Mouse (Mus musculus): Measurements from ENCODE around the gene Med12l.

Gene Med12l

DNA sequence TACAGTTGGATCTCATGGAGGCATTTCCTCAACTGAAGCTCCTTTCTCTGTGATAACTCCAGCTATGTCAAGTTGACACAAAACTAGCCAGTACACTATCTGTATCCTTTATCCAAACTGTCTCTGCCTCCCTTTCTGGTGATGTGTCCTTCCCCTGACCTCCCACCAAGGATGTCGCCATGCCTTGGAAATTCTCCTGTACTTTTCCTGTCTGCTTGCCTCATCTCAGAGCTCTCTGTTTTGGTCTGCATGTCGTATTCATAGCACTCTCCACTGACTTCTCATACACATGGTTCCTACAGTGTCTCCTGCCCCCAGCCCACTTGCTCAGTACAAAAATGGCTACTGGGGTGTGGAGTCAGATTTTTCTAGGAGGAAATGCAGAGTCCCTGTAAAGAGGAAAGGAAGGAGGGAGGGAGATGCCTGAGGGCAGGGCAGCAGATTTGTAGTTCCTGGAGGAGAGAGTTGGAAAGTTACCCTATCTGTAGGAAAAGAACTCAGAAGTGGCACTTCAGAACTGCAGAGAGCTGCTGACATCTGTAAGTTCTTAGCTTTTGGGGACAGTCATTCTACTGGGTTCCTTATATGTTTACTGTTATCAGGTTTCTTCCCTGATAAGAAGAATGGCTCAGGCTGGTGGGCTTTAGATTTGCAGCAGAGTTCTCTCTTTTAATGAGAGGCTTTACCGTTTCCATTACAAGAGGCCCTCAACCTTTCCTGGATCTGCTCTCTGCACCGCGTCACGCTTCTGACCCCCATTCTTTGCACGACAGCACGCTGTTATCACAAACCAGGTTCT, 136.1 kb downstream of the Med12l start:
- no peak for DNase-seq

DNA sequence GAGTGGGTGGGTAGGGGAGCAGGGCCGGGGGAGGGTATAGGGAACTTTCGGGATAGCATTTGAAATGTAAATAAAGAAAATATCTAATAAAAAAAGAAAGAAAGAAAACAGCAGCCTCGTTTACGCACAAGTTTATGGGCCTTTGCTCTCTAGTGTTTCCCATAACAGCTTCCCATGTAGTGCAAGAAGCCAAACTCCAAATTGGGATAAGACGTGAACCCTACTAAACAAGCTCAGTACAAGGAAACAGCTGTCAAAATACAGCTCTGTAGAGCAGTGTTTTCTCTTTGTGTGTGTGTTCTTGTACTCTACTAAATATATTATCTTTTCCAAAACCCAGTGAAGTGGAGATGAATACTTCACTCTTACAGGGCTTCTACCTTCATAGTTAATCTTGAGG, 139.6 kb downstream of the Med12l start:
- no peak for DNase-seq

DNA sequence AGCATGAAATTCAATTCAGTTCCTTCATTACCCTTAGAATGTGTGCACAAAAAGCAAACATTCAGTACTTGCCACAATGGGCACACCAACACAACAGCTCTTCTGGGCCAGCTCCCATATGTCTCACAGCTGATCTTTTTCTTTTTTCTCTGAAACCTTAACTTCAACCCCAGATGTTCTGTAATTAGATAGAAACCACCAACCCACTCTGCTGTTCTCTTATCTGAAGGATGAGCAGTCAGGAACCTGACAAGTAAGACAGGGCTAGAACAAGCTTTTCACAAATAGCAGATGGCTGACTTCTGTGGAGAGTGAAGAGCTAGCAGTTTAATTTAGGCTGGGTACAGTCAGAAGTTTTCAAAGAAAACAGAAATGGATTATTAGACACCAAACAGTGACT, 144.0 kb downstream of the Med12l start:
- DNase-seq: no peak

DNA sequence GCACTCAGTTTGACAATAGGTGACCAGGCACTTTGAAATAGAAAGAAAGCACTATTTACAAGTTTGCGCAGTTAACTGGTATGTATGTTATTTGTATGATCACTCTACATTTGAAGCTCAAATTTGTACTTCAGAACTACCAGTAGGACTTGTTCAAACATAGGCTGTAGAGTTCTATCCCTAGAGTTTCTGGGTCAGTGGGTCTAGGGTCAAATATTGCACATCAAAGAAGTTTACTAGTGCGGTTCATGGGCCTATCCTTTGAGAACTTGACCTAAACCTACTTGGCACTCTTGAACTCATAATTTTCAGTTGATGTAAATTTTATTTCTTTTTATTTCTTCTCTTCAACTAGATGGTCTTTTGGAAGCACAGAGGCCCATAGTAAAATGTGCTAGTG, 145.0 kb downstream of the Med12l start:
- no peak for DNase-seq

DNA sequence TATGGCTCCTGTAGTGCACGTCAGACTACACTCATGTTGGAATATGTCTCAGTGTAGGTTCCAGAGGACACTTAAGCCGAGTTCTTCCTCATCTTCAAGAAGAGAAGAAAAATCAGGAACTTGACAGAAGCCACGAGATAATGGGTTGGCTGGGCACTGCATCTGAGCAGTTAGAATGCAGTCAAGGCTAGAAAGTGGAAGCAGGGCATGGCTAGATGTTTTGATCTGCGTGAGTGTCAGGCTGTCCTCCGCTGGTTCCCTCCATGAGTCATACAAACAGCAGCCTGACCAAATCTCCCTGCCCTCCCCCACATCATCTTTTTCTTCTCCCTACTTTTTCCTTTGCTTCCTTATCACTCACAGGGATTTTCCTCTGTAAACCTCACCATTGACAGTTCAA, 147.8 kb downstream of the Med12l start, which contains the start of gene P2ry14:
P2ry14 (minus strand) TSS at position 195 of the 400 bp plus-strand sequence.
- no peak for DNase-seq

DNA sequence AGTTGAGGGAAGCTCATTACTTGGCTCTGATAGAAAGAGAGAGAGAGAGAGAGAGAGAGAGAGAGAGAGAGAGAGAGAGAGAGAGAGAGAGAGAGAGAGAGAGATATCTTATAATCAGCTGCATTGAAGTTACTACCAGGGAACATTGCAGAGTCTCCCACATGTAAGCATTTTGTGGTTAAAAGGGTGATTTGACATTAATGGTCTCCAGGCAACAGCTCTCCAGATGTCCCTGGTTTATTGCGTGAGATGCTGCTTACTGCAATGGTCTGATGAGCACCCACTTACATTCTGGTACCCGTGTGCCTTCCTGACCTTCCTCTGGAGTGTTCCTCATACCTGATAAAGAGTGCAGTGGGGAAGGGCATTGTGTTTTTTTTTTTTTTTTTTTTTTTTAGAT, 149.3 kb downstream of the Med12l start:
- DNase-seq: no peak

DNA sequence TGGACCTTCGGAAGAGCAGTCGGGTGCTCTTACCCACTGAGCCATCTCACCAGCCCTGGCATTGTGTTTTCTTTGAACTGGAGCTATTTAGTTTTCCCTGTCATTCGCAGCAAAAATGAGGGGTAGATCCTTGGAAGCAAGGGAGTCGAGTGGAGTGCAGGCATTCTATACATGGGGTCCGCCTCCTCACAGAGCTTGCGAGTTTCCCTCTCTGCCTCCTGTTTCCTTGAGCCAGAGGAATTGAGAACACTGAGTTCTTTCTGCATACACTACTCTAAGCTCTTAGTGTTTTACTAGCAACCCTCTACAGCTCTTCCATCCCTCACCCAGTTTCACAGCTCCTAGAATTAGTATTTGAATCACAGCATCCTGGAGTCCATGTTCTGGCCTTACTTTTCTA, 149.8 kb downstream of the Med12l start:
- DNase-seq: no peak

DNA sequence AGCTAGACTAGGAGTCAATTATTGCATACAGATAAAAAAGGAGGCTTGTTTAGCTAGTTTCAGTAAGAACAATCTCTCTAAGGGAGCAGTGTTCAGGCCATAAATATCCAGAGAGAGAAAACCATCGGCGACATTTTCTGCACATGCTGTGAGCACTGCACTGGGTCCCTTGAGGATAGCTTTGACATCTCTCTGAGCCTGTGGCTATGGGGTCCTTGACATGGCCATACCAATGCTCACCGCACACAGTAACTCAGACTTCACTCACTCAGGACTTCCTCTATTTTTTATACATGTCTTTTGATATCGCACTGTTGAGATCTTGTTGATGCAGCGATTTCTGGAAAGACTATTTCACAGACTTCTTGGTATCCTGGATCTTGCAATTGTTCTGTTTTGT, 151.4 kb downstream of the Med12l start:
- DNase-seq: no peak

DNA sequence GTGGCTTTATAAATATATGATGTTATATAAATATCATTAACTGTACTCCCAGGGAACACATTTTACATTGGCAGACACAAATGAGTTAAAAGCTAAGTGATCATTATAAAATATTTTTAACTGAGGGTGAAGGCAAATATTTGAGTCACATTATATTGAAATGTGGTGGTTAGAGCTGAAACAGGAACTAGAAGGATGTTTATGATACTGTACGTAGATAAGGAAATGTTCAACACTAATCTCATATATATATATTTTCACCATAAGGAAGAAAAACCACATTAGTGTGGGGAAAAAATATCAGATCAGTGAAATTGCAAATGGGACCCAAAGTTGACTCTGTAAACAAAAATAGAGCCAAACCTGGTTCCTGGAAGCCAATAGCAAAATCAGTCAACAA, 154.8 kb downstream of the Med12l start:
- DNase-seq: no peak

DNA sequence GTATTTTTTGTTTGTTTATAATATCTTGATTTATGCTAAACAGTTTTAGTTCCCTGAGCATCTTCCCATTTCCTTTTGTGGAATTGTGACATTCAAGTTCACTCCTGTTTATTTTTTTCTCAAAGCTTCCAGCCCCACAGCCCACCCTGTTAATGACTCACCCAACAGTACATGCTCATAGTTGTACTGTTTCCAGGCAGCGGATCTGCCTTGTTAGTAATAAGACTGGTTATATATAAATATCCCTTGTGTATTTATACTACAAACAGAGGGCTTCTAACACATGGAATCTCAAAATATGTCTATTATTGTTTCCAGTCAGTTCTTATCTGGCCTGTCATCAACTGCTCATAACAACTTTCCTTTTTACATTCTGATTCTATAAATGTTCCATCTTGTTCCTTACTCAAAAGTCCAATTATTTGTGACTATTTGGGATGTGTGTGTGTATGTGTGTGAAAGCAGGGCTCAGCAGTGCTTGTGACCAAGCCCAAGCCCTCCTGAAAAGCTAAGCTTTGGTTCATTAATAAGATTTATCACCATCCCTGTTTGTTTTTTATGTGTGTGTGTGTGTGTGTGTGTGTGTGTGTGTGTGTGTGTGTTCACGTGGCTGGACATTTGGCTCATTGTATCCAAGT, 161.9 kb downstream of the Med12l start:
- no peak for DNase-seq

DNA sequence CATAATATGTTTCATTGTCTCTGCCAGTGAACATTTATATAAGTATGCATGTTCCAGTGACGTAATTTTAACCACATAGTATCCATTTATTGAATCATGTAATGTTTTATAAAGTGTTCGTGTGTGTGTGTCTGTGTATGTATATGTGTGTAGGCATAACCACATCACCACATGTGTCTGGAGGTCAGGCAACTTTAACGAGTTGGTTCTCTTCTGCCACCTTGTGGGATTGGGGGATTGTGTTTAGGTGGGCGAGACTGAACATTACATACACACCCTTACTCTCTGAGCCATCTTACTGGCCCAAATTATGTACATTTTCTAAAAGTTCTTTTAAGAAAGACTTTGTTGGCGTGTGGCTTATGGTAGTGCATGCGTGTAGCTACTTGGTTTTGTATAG, 162.9 kb downstream of the Med12l start:
- DNase-seq: no peak

DNA sequence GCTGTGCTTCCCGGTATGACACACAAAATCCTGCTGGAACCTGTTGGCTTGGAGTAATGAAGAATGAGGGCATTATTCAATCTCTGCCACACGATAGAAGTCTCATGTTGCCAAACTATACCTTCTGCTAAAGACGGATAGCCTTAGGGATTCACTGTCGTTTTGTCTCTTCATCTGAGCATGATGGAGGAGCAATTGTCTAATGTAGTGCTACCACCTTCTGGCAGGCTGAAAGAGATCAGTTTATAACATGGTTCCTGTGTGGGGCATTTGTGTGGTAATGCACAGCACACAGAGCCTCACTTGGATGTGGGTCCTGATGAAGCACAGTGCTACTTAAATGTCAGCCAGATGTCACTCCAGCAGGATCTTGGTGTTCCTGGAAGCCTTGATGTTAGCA, 163.6 kb downstream of the Med12l start:
- DNase-seq: no peak

DNA sequence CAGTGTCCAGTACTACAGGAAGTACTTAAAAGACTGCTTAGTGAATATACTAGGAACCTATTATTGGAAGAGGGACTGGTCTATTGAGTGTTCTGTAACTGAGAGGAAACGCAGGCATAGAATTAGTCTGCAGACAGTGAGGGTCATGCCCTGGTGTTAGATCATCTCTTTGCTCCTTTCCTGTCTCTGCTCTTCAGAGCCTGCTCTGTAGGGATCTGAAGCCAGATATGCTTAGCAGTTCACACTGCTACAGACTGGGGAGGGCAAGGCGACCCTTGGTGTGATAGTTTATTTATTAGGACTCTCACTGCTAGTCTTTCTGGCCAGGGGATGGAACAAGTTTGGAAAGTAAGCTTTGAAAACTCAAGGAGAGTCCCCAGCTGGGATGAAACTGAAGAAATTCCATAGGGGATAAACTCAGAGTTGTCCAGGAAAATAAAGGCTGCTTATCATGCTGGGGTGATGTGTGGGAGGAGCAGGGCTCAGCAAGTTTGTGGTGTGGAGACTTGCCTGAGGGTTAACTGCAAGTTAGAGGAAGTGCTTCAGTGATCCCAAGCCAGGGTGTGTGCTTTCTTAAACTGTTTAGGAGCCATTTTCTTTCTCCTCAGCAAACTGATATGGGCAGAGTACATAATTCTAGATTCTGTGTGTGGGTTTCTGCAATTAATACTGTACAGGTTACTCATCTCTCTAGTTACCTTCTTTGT, 164.4 kb downstream of the Med12l start:
- no peak for DNase-seq

DNA sequence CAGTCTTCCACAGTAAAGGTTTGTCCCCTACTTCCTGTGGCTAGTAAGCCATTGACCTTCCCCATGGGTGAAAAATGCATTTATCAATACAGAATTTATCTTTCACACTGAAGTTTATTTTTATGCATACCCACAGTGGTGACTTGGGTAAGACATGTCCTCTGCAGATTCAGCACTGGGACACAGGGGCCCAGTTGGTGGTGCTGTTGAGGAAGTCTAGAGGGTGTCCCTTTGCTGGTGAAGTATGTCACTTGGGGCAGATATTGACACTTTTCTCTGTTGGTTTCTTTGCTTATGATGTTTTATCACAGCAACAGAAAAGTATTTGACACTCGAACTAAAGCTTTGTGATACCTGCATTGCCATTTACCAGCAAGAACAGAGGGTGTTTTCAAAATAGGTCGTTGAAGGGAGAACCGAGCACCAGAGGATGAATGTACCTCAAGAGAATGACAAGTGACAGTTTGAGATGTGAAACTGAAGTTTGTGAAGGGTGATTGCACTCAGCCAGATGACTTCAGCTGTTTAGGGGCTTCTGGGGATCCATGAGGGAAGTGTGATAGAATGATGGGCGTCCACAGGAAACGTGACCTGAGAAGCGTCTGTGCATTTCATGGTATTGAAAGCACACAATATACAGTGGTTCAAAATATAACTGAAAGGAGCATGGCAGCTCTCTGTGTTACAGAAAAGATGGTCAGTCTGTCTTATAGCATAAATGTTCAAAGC, 169.0 kb downstream of the Med12l start:
- DNase-seq: no peak

DNA sequence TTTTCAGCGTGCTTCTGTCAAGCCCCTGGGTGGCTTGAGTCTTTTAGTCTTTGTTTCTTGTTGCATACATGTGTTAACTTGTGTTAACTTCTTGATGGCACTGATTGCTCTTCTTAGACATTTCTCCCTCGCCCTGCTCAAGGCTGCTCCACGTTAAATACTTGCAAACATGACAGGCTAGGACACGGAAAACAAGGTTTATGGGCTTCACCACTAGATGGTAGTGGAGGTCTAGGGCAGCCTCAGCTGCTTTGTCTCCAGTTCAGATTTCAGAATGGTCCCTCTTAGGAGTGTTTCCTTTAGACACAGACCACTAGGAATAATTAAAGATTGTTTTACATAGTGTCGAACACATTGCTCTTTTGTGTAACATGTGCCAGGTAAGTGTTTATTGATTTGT, 169.6 kb downstream of the Med12l start:
- no peak for DNase-seq

DNA sequence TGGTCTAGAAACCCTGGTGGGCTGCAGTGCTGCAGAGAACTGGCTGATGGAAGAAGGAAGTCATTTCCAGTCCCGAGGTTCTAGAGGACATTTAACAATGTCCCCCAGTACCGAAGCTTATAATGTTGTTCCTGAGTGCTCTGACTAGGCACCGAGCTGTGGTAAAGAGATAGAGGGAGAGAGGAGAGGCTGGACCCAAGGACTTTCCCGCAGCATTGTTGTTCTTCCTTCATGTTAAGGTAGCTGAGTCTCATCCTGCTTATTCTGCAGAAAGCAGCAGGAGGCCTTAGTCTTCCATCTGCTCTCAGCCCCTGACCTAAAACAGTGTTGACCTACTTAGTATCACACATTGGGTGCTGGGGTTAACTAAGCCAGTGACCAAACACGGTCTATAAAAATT, 171.2 kb downstream of the Med12l start:
- no peak for DNase-seq

DNA sequence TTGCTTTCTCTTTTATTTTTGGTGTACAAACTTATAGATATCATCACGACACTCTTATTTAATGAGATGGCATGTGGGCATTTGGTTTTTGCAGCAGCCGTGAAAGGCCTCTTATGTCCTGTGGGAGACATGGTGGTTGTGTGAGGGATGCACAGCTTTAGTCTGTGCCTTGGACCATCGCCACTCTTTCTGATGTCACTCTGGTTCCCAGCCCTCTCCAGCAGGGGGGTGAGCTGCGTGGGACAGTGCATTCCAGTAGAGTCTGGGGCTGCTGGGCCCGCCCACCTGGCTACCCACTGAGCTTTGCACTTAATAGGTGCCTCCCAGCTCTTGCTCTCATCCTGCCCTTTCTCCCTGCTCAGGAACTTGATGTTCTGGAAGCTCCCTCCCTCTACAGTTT, 175.5 kb downstream of the Med12l start:
- DNase-seq: no peak

DNA sequence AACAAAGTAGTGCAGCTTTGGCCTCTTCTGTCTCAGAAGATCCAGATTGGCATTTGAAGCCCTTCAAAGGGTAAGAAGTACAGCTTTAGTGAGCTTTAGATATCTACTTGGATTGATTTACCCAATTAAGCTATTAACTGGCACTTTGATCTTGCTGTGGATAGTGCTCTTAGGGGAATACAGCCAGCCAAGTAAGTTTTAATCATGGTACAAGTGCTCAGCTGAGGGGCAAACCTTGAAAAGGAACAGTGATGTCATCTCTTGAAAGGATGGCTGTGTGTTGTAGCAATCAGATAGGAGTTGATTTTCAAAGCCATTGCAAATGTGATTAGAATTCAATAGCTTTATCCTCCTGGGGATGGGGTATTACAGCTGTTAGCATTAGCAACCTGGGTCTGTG, 176.5 kb downstream of the Med12l start:
- DNase-seq: no peak

DNA sequence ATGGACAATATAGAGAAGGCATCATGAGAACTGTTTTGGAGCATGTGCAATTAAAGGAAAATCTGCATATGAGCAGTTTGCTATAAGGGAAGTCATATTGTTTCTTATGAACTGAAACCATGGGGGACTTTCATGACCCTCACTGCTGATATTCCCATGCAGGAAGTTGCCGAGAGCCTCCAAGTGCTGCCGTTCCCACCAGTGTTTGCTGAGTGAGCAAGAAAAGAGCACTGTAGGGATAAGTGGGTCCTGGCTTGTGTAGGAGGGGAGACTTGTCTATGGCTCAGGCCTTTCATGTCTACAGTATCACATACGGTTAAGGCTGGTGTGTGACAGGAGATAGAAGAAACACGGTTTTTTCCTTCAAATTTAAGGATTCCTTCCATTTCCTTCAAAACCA, 180.0 kb downstream of the Med12l start:
- DNase-seq: no peak

DNA sequence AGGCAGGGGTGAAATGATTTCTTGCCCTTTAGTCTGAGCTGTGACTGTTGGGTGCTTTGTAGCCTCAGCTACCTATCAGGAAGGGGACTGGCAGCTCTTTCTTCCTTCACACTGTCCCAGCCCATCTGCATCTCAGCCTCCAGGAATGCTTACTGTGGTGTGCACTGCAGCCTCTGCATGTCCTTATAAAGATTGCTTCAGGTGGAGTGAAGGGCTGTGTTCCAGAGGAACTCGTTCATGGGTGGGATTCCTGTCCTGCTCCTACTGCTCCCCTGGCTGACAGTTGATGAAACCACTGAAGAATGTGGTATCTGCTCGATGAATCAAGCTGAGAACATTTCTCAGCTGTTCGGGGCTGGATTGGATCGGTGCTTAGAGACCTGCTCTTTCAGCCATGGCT, 181.7 kb downstream of the Med12l start:
- DNase-seq: no peak

DNA sequence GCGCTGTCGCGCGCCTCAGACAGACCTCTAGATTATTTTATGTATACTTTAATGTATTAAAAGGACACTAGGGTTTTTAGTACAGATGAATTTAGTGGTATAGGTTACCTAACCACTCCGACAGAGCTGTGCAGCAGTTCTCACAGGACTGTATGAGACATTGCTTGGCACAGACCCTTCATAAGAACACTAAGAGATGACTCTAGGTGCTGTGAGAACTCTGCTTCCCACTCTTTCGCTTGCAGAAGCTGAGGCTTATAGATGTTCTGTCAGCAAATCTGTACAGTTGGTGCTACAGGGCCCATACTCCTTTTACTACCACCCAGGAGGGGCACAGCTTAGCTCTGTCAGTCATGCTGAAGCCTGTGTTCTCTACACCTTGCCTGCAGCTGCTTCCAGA, 186.0 kb downstream of the Med12l start:
- DNase-seq: no peak

DNA sequence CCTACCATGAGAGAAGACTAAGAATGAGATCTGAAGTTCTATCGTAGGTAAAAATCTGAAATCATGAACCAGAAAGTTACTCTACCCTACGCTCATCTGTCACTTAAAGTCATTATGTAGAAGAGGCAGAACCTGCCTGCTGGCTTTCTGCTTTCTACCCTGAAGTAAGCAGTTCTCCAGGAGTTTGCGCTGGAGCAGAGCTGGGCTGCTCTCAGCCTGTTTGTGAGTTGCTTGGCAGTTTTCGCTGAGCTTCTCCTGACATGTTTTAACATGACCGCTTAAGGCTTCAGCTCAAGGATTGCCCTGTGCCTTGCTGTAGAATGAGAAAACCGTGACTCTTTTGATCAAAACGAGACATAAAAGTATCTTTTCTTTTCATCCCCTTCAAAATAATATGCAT, 188.5 kb downstream of the Med12l start:
- DNase-seq: no peak

DNA sequence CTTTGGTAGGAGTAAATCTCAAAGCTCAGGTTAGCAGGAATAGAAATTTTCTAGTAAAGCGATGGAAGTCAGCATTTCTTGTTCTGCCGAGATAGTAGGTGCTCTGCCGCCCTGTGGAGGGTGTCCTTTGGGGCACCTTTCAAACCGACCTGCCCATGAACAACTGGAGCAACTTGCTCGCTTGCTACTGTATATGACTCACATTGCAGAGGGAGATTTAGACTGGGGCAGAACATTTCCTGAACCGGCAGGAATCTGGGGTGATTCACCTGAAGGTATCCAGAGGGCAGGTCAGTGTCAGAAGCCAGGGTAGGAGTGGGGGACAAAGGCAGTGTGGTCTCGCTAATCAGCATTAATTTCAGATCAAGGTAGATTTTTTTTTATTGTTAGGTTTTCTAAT, 189.3 kb downstream of the Med12l start, which contains the start of gene Gpr87:
Gpr87 (minus strand) TSS at position 167 of the 400 bp plus-strand sequence.
- DNase-seq: no peak

All from kidney, adult 11 months (tissue).